Mouse (Mus musculus) cerebellum, adult (tissue): ENCODE data around the gene Gng10.

Source experiments
- ATAC-seq: cut with Nextera tagmentation; 2 replicates; pipeline ENCODE4 v1.9.2; 2017; ENCODE audit warnings: mild to moderate bottlenecking, moderate library complexity, mixed read lengths; ENCODE audit not compliant: insufficient number of reproducible peaks, low FRiP score, low TSS enrichment

Gene Gng10

DNA sequence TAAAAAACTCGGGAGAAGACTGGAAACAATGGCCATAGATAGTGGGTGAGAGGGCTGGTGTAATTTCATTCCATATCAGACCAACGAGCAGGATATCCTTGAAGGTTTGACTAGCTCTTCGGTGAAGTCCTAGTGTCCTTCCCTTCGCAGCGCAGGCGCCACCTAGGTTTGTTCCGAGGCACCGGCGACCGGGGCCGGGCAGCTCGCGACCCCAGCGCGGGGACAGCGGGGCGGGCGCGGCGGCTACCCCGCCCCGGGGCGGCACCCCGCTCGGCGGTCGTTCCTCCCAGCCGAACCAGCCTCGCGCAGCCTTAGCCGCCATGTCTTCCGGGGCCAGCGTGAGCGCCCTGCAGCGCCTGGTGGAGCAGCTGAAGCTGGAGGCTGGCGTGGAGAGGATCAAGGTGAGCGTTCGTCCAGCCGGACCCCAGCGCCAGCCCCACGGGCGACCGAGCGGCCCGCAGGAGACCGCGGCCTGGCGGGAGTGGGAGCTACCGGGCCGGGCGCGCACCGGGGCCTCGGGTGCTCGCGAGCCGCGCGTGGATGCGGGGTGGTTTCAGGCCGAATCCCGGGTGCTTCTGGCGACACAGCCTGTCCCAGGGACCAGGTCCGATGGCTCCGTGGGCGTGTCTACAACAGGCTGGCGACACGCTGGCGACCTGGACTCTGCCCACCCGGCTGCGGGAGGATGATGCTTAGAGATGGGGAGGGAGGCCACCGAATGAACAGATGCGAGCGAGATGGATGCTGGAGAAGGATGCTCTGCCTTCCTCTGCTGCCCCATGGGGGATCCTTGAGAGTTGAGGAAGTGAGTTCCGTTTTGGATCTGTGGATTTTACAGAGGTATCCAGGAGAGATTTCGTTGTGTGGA lies at the start of gene Gng10:
TSS of gene Gng10 (plus strand) at position 171 of the 868 bp plus-strand sequence.
- ATAC-seq = peak; percentile 84

DNA sequence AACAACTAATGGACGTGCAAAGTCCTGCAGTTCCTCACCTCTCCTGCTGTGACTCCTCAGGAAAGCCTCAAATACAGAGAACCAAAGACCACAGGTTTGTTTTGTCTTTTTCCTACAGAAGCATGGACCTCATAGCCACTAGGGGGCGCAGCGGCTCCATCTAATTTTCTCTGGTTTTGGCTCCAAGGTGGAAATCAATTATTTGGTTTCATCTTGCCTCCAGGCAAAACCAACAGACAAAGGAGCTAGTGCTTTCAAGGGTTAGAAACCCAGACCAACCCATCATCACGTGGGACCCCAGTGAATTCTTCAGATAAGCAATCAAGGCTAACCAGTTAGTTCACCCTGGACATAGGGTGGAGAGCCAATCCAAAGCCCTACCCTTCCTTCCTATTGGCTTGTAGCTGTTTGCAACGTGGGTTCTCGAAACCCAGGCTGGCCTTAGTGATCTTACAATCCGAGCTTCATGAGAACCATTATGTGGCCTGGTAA lies 49.7 kb upstream of the Gng10 start:
- no peak; the same call in 1 of the 2 replicates for ATAC-seq

DNA sequence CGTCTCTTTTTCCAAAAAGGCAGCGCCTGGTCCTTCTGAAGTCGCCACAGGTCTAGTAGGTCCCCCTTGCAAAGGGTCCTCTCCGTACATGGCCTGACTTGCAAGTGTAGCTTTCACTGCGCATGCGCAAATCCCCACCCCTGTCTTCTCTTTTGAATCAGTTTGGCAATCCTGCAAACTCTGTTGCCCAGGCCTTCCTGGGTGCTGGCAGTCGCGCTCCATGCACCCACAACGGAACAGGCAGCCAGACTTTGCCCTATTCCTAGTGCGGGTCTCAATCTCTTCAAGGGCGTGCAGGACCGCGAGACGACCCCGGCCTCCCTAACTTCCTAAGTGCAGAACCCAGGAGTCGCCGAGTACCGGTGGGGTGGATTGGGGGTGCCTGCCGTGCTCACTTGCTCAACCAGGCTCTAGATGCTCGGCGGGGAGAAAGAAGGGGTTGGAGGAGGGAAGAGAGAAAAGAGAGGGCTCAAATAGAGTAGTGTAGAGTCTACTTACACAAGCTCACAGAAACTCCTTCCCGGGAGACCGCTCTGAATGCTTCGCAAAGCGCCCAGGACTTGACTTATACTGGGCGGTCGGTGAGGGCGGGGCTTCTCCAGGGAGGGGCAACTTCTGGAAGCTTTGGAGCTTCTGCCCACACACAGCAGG lies 48.2 kb upstream of the Gng10 start, which contains the start of gene Ptgr1:
TSS of gene Ptgr1 (minus strand) at position 580 of the 651 bp plus-strand sequence.
- no peak for ATAC-seq

DNA sequence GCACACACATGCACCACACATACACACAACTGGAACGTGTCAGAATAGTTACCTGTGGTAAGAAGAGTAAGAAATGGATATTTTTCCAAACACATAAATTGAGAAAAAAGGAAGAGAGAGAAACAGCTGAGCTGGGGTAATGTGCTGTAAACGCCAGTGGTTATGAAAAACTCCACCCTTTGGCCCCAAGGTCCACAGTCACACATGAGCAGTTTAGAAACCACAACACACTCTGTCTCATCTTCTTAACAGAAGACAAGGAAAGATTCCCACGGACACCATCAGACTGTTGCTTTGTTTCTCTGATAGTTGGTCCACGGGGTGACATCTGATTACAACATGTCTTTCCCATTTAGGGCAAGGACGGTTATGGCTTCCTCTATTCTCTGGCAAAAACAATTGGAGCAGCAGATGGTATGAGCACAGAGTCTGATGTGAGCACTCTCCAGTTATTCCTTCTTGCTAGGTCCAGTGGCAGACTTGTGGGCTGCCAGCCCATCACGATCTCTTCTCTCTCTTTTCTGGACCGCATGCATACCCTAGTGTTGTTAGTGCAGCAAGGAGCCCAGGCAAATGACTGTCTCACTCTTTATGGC lies 45.5 kb upstream of the Gng10 start:
- ATAC-seq = peak; percentile 56; the same call in 1 of the 2 replicates

DNA sequence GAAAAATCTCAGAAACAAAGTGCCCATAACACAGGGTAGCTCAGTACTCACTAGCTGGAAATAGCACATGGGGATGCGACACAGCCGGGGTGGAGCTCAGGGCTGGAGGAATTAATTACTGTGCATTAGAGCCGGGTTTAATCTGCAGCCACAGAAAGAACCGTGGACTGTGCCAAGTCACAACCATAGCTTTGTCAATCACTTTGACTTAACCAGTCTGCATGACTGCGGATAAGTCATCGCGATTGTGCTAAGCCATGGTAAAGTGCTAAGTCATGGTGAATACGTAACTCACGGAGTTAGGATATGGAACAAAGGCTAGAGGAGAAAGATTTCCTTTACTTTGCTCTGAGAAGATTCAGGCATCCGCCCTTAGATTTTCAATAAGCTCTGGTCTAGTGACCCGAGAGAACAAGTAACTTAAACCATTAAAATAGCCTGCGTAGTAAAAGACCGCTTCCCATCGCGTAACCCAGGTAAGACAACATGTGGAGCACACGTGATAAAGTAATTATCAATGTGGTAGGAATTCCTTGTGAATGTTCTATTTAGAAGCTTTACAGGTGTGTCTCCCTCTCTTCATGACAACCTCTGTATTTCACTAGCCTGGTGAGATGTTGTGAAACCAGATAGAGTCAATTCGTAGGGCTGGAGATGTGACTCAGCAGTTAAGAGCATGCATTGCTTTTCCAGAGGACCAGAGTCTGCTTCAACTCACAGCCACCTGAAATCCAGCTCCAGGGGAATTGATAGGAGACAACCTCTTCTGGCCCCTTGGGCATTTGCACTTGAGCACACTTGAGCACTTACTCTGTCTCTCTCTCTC lies 44.1 kb upstream of the Gng10 start:
- ATAC-seq = no peak

DNA sequence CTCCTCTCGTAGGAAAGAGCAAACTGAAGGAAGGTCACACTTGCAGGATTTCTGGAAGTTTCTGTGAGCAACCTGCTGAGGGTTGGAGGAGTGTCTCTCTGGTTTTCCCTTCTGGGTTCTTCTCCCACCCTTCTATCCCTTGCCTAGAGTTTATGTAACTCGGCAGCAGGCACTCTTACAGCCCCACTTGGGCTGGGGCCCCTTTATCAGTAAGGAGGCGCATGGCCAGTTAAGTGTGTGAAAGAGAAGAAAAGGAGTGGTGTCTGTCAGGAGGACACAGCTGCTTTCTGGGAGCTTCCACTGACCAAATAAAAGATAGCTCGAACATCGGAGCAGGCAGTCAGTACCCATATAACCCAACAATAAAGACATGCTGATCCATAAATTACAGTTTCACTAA lies 42.7 kb upstream of the Gng10 start:
- no peak for ATAC-seq

DNA sequence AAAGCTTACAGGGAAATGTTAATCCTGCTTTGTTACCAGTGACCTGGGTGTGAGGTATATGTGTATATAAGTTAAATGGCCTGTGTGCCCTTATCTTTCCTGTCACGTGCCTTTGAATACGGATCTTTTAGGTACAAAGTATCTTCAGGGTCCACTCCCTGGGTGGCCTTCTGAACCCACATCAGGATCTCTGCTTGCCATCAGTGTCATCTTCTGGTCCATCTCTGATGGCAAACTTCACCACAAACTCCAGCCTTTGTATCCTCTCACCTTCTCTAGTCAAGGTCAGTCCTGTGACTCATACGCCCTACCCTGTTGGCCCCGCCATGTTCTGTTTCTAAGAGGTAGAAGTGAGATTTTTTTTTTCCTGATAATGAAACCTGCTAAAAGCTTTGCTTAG lies 40.1 kb upstream of the Gng10 start, which contains the start of gene Dnajc25:
TSS of gene Dnajc25 (plus strand) at position 301 of the 400 bp plus-strand sequence.
- no peak for ATAC-seq

DNA sequence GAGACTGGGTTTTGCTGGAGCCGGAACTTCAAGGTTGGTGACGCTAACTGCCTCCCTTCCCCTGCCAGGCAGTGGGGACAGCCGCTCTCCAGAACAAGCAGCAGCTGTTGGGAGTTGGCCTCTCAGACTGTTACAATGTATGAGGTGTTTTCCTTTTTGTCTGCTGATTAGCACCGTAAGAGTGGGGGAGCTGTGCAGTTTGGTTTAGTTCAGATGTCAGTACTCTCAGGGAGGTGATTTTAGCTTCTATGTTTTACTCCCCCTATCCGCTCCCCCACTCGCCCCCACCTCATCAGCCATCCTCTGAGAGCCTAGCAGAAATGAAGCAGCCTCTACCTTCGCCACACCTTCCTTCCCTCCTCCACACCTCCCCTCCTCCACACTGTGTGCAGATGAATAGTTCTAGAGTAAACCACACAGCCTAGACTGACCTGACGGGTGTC lies 39.6 kb upstream of the Gng10 start:
- ATAC-seq = no peak

DNA sequence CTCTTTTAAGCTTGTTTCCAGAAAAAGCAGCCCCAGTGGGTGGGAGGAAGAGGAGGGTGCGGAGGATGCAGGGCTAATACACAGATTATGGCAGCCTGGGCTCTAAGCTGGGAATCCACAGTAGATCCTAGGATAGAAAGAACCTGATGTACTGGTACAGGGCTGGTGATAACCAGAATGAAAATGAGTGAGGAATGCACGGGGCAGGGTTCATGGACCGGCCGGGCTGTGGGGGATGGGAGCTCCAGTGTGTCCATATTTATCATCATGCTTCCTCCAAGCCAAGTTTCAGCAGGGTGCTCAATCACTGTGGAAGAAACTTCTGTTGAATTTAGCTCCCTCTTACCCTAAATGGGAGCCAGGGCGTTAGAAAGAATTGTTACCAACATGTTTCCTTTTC lies 37.8 kb upstream of the Gng10 start:
- no peak for ATAC-seq

DNA sequence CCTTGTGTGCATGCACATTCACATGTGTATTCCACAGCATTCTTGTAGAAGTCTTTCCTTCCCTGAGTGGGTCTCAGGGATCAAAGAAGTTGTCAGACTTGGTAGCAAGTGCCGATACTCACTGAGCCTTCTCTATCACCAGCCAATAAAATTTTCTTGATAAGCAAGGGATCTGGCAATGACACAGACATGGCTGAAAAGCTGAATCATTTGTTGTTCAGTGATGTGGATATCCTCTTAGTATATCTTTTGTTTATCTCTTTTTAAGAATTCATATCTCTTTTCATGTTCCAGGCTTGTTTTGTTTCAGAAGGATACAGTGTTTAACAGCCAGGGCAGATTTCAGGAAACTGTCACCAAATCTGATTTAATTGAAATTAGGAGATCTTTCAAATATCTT lies 36.2 kb upstream of the Gng10 start:
- no peak for ATAC-seq

DNA sequence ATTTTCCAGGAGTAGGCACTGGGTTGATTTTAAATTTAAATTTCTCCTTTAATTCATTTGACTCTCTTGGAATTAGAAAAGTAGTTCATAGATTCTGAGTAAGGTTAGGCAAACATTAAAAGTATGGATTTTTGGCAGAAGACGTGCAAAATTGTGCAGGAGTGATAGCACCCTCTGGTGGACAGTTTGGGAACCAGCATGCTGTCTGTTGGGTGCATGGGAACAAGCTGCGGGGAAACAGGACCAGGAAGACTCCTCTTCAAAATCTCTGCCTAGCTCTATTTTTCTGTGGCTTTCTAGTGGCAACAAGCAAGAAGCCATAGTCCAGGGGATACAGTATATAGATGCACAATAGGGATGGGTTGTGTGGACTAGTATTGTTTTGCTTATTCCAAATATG lies 35.2 kb upstream of the Gng10 start:
- ATAC-seq = no peak

DNA sequence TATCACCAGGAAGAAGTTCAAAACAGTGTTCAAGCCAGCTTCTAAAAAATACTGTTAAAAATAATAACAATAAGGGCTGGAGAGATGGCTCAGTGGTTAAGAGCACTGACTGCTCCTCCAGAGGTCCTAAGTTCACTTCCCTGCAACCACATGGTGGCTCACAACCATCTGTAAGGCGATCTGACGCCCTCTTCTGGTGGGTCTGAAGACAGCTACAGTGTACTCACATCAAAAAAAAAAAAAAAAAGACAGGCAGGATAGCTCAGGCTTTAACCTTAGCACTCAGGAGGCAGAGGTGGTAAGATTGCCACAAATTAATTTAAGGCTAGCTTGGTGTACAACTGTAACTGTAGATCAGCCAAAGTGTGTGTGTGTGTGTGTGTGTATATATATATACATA lies 34.3 kb upstream of the Gng10 start:
- no peak for ATAC-seq

DNA sequence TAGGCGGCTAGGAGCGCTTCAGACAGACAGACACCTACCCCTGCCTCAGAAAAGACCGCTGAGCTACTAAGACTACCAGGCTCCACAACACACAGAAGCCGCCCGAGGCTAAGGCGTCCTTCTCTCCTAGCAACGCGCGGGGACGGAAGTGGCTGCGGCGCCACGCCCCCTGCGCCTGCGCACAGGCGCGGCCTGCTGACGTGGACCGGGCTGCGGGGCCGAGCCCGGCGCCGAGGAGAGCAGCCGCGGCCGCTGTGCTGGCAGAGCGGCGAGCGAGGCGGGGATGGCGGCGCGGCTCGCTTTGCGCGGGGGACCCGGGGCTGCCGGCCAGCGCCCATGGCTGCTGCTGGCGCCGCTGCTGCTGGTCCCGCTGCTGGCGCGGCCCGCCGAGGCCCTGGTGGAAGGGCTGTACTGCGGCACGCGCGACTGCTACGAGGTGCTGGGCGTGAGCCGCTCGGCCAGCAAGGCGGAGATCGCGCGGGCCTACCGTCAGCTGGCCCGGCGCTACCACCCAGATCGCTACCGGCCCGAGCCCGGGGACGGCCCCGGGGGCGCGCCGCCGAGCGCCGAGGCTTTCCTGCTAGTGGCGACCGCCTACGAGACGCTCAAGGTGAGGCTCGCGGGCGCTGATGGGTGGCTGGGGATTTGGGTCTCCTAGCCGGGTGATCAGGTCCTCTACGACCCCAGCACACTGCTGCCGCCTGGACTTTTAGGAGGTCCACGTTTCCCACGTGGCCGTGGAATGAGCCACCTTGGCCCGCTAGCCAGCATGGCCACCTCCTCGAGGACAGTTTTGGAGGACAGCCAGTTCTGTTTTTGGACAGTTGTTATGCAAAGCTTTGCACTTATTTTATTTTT lies 31.7 kb upstream of the Gng10 start, which contains the start of gene Gm20503:
TSS of gene Gm20503 (plus strand) at position 263 of the 858 bp plus-strand sequence.
- peak; percentile 96 for ATAC-seq

DNA sequence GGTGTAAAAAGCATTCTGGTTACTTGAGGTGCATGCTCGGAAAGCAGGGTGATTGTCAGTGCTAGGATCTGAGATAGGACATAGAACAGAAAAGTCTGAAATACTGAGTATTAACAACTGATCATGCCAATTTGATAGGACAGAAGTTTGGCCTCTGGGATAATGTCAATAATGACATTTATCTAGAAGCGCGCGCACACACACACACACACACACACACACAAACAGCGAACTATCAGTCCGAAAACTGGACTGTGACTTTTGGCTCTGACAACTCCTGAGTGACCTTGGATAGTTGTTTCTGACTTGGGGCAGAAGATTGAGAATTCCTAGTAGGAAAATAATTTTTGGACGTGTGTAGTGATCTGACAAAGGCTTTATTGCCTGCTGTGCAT lies 31.1 kb upstream of the Gng10 start:
- no peak for ATAC-seq

DNA sequence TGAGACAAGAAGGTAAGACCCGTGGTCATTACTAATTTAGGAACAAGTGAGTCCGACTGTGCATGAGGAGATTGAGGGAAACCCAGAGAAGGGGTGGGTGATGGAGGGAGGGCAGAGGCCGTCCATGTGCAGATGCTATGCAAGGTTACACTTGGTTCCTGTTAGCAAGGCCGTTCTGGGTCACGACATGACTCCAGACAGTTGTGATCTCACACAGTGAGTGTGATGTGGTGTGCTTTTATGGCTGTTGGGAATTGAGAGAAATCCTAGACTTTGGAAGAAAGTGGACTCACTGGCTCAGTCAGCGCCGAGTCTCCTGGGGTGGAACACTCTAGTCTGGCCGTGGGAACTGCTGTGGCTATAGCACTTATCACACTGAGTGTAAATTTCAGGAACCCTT lies 28.7 kb upstream of the Gng10 start:
- ATAC-seq = no peak

DNA sequence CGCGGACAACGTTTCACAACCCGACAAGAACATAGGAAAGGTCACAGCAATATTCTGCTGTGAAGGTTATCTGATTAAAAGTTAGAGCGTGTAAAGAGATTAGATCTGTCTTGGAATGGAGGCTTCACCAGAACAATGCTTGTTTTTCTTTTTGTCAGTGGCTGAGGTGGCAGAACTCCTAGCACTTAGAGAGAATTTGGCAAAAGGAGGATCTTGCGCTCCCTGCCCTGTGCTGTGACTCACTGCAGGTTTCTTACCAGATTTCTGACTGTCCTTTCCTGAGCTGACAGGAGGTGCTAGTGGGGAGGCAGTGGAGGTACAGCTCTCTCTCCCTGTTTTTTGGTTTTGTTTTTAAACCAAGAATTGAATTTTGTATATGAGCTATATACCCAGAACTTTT lies 27.9 kb upstream of the Gng10 start:
- ATAC-seq = no peak

DNA sequence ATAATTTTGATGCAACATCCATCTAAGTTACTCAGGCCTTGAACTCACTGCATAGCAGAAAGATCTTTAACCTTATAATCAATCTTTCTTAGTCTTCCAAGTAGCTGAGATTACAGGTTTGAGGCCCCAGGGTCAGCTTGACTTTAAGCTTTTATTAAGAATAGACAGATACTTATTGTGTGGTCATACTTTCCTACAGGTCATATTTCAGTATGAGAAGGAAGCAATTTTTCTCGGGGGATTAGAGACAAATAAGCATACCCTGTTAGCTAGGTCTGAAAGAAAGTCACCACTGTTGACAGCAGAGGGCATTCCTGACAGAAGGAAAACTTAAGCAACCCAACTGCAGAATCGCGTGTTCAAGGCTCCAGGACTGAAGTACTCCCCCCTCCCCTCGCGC lies 26.9 kb upstream of the Gng10 start:
- ATAC-seq = no peak

DNA sequence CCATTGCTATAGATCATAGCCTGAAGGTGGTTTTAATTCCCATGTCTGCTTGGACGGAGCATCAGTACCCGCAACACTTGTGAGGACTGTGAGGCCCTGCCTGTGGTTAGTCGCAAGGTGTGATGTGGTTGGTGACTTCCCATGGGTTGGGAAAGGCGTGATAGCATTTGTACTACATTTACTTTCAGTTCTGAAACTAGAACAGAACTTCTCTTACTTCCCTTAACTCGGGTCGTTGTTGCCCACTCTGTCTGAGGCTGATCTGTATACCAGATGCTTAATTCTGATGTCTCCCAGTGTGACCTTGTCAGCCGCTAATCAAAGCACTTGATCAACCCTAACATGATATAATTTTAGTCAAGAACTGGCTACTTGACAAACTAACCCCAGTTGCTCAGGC lies 25.7 kb upstream of the Gng10 start:
- ATAC-seq = no peak

DNA sequence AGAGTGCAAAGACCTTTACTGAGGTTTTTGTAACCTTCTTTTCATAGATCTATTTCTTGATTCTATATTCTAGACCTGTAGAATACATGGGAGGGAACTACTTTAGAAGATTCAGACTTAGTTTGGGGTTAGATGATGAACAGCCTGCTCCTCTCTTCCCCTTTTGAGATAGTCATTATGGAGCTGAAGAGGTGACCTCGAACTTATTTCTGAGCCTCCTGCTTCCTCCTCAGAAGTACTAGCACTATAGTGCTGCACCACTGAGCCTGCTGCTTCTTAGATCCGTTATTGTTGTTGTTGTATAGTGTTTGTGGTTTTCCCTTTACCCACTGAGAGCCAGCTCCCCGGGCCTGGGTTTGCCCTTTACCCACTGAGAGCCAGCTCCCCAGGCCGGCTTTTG lies 25.2 kb upstream of the Gng10 start:
- no peak for ATAC-seq
